10 mouse cellular contexts compared by ENCODE assay signal in genomic region chr19:56700848-56701247, GRCm38 (mm10). TPM values are rescaled to one million over a fixed set of nuclear protein-coding genes. Genes with fewer than 3 reads are reported as not detected.
A peak's percentile ranks its signal among the peaks of the same experiment; 100 is the strongest.
DNase-seq lines count a peak whose midpoint lies in the region.
"Had no signal": no experiment of that assay in that cellular context is flagged by ENCODE, and none has a peak within 500 bp of the region (broad histone marks: within the 10 kb centered on the region; RNA-seq: fewer than 3 reads in every experiment).

No protein-coding gene starts in this region.

- peak; percentile 44 for DNase-seq in kidney, postnatal 14 days
- DNase-seq in kidney, adult 11 months = no peak
- peak; percentile 57 for DNase-seq in fibroblast of lung, adult 2 months (ENCODE audit: low read depth)
- DNase-seq in gastrocnemius, postnatal 36 days = peak; percentile 28 to 47
- peak; percentile 47 to 62 for DNase-seq in kidney, postnatal 4 days
- no peak for DNase-seq in c-Kit-positive CD71-positive TER-119-positive erythroid progenitor cells, embryonic 14.5 days (ENCODE audit: low spot score)
- DNase-seq in spleen, postnatal 36 days (ENCODE audit: low spot score in 2 of 2) = no peak
- DNase-seq: liver, embryonic 13.5 days; right cerebral cortex, postnatal 25 days had no signal

- intact Hi-C loops in gastrocnemius, postnatal 36 days (cut with DNase I) = no loop called here

RNA-seq across cellular contexts. Expression of gene Adrb1, which starts 21.2 kb away (rescaled TPM):
- total RNA-seq in gastrocnemius, postnatal 36 days (2021) = under 1 TPM; 0.15 to 0.20 TPM
- total RNA-seq: hematopoietic stem cell, adult 5-6 weeks had no signal

Comparison
In these comparisons a context has a peak if more than half of its experiments do, and no peak if none do; other contexts are left out.
1. DNase-seq: peak in kidney, postnatal 14 days (single experiment), fibroblast of lung, adult 2 months (single experiment), gastrocnemius, postnatal 36 days (2 of 2) and kidney, postnatal 4 days (2 of 2); none in kidney, adult 11 months (single experiment), c-Kit-positive CD71-positive TER-119-positive erythroid progenitor cells, embryonic 14.5 days (single experiment) and spleen, postnatal 36 days (0 of 2).